Mouse (Mus musculus) stomach, embryonic 16.5 days (tissue): ENCODE data around the gene Gm4969. TPM values are rescaled to one million over a fixed set of nuclear protein-coding genes. Genes with fewer than 3 reads are reported as not detected.
A peak's percentile ranks its signal among the peaks of the same experiment; 100 is the strongest.
"Not testable (repeated sequence)": the region's sequence is repeated elsewhere in the genome, so short reads cannot be mapped to it uniquely, and the experiment has no call there.

ENCODE experiments used
- ATAC-seq: fragments of 200-750 bp; cut with Nextera tagmentation; 2 replicates; pipeline ENCODE4 v1.8.0; 2017; ENCODE audit warnings: moderate number of reproducible peaks, moderate TSS enrichment; ENCODE audit not compliant: insufficient read depth, low FRiP score
- H3K27ac ChIP-seq: fragments of 300-500 bp; sonication (generic); 2 replicates; pipeline ENCODE4 v1.5.1; 2014; ENCODE audit warnings: low read length
- H3K27me3 ChIP-seq: fragments of 300-500 bp; sonication (generic); 2 replicates; pipeline ENCODE4 v1.6.1; 2014; ENCODE audit warnings: low read length, control low read depth, mixed read lengths; ENCODE audit not compliant: control insufficient read depth, insufficient read depth
- H3K36me3 ChIP-seq: fragments of 300-500 bp; sonication (generic); 2 replicates; pipeline ENCODE4 v1.6.1; 2014; ENCODE audit warnings: low read length; ENCODE audit not compliant: control insufficient read depth, insufficient read depth
- H3K4me1 ChIP-seq: fragments of 300-500 bp; sonication (generic); 2 replicates; pipeline ENCODE4 v1.6.1; 2014; ENCODE audit warnings: low read length, control low read depth, mixed read lengths; ENCODE audit not compliant: control insufficient read depth, insufficient read depth
- H3K4me2 ChIP-seq: fragments of 300-500 bp; sonication (generic); 2 replicates; pipeline ENCODE4 v1.6.1; 2014; ENCODE audit warnings: low read depth, low read length, mixed read lengths
- H3K4me3 ChIP-seq: fragments of 300-500 bp; sonication (generic); replicated peaks from 2 replicates; pipeline ENCODE4 v1.5.1; 2014; ENCODE audit warnings: mild to moderate bottlenecking, low read length
- H3K9ac ChIP-seq: fragments of 300-500 bp; sonication (generic); 2 replicates; pipeline ENCODE4 v1.6.1; 2014; ENCODE audit warnings: low read length
- H3K9me3 ChIP-seq: fragments of 300-500 bp; sonication (generic); replicated peaks from 2 replicates; pipeline ENCODE4 v1.6.1; 2016; ENCODE audit warnings: low read length, control low read depth; ENCODE audit not compliant: control insufficient read depth
- WGBS: fragments of 180-500 bp; shearing (Covaris S2); extraction: QIAGEN DNeasy Blood & Tissue Kit; methylation state at CpG from one replicate; pipeline ENCODE4 v1.1.7; 2014; 5-methylcytosine and 5-hydroxymethylcytosine counted together
- polyA plus RNA-seq: library from polyadenylated mRNA; unstranded; fragments of >200 nt; fragmentation: Nextera tagmentation; extraction: Ambion mirVana; gene quantifications from 2 replicates; pipeline ENCODE4 v1.2.1, GENCODE M21; 2015

Gene Gm4969
- polyA plus RNA-seq, 1 experiment from 2014 or later, result 2.2 TPM

GRCm38 (mm10) chr7:19075723-19076585 is 42.2 kb downstream of the Gm4969 start, which contains the start of gene Dmwd:
Gene Dmwd, plus strand, starts transcription at chr7:19076227.
- no peaks in the 10 kb centered on the region for H3K27me3 ChIP-seq
- H3K4me3 ChIP-seq, result peak within 1 kb of the TSS; percentile 81
- ATAC-seq, result peak; percentile 97
- H3K4me2 ChIP-seq, result peak within 1 kb of the TSS; percentile 87
- peaks cover 10% of the 10 kb centered on the region; the same call in 1 of the 2 replicates for H3K36me3 ChIP-seq
- H3K9ac ChIP-seq, result peak within 1 kb of the TSS; percentile 96
- no peaks in the 10 kb centered on the region for H3K9me3 ChIP-seq
- peak within 1 kb of the TSS; percentile 75 for H3K27ac ChIP-seq
- under 1% methylated on average over 77 of the region's 91 CpGs for WGBS
- peaks cover 17% of the 10 kb centered on the region for H3K4me1 ChIP-seq

- H3K4me1 ChIP-seq, result peaks cover 17% of the 10 kb centered on the region
- 52% methylated on average over 5 of the region's 5 CpGs for WGBS
- peak overlapping the region; percentile 87 for H3K4me2 ChIP-seq
- no peaks in the 10 kb centered on the region for H3K27me3 ChIP-seq
- H3K4me3 ChIP-seq, result peak overlapping the region; percentile 81
- ATAC-seq, result no peak
- no peak overlapping the region for H3K27ac ChIP-seq
- H3K36me3 ChIP-seq, result peaks cover 3% of the 10 kb centered on the region; the same call in 1 of the 2 replicates
- H3K9me3 ChIP-seq, result no peaks in the 10 kb centered on the region
- 0 out of 2 replicates have a peak overlapping the region, but pooled peaks have one; percentile 12 for H3K9ac ChIP-seq
Observed at GRCm38 (mm10) chr7:19075231-19075630, 42.9 kb downstream of the Gm4969 start.

GRCm38 (mm10) chr7:19074494-19074893 is 43.7 kb downstream of the Gm4969 start:
- Histone ChIP-seq H3K27me3 (no peaks in the 10 kb centered on the region), H3K36me3 (no peaks in the 10 kb centered on the region), H3K9me3 (no peaks in the 10 kb centered on the region), H3K9ac (no peak overlapping the region), H3K4me1 (peaks cover 17% of the 10 kb centered on the region), H3K4me2 (no peak overlapping the region), H3K27ac (no peak overlapping the region), H3K4me3 (no peak overlapping the region)
- WGBS, result 94% methylated on average over 6 of the region's 6 CpGs
- no peak for ATAC-seq

- no peak overlapping the region for H3K9ac ChIP-seq
- no peak for ATAC-seq
- no peaks in the 10 kb centered on the region for H3K36me3 ChIP-seq
- 76% methylated on average over 9 of the region's 9 CpGs for WGBS
- no peak overlapping the region for H3K4me3 ChIP-seq
- no peak overlapping the region for H3K4me2 ChIP-seq
- H3K9me3 ChIP-seq, result no peaks in the 10 kb centered on the region
- peaks cover 17% of the 10 kb centered on the region for H3K4me1 ChIP-seq
- no peaks in the 10 kb centered on the region for H3K27me3 ChIP-seq
- H3K27ac ChIP-seq, result no peak overlapping the region
Observed at GRCm38 (mm10) chr7:19073504-19073903, 44.7 kb downstream of the Gm4969 start.

GRCm38 (mm10) chr7:19071024-19071423 is 47.1 kb downstream of the Gm4969 start:
- H3K27me3 ChIP-seq, result peaks cover 13% of the 10 kb centered on the region

GRCm38 (mm10) chr7:19069500-19069899 is 48.7 kb downstream of the Gm4969 start:
- Histone ChIP-seq H3K9me3 (no peaks in the 10 kb centered on the region), H3K4me3 (no peak overlapping the region), H3K27ac (no peak overlapping the region), H3K9ac (no peak overlapping the region), H3K36me3 (no peaks in the 10 kb centered on the region), H3K4me2 (no peak overlapping the region), H3K27me3 (peaks cover 28% of the 10 kb centered on the region), H3K4me1 (no peaks in the 10 kb centered on the region)
- 48% methylated on average over 3 of the region's 3 CpGs for WGBS
- ATAC-seq, result no peak

More at GRCm38 (mm10) chr7:19071024-19071423, 47.1 kb downstream of the Gm4969 start:
- H3K36me3 ChIP-seq, ATAC-seq, H3K27ac ChIP-seq, H3K4me2 ChIP-seq, H3K4me1 ChIP-seq, H3K4me3 ChIP-seq, H3K9me3 ChIP-seq, H3K9ac ChIP-seq: not testable (repeated sequence)
- WGBS, result 50% methylated on average over 3 of the region's 3 CpGs

GRCm38 (mm10) chr7:19068707-19069106 is 49.5 kb downstream of the Gm4969 start:
- H3K4me3 ChIP-seq, result no peak overlapping the region
- no peaks in the 10 kb centered on the region for H3K9me3 ChIP-seq
- peaks cover 28% of the 10 kb centered on the region for H3K27me3 ChIP-seq
- H3K4me2 ChIP-seq, result no peak overlapping the region
- ATAC-seq, result no peak
- no peak overlapping the region for H3K27ac ChIP-seq
- no peaks in the 10 kb centered on the region for H3K4me1 ChIP-seq
- no peak overlapping the region for H3K9ac ChIP-seq
- 1% methylated on average over 2 of the region's 2 CpGs for WGBS
- H3K36me3 ChIP-seq, result no peaks in the 10 kb centered on the region

- Histone ChIP-seq H3K27me3 (peaks cover 28% of the 10 kb centered on the region), H3K4me3 (no peak overlapping the region), H3K9ac (no peak overlapping the region), H3K9me3 (no peaks in the 10 kb centered on the region), H3K4me2 (no peak overlapping the region), H3K27ac (no peak overlapping the region), H3K36me3 (no peaks in the 10 kb centered on the region), H3K4me1 (no peaks in the 10 kb centered on the region)
- ATAC-seq, result no peak
- WGBS, result 62% methylated on average over 12 of the region's 14 CpGs
Observed at GRCm38 (mm10) chr7:19067935-19068334, 50.2 kb downstream of the Gm4969 start.

- WGBS, result 42% methylated on average over 14 of the region's 14 CpGs
- no peak for ATAC-seq
Observed at GRCm38 (mm10) chr7:19067063-19067462, 51.1 kb downstream of the Gm4969 start.

More at GRCm38 (mm10) chr7:19067063-19067462, 51.1 kb downstream of the Gm4969 start:
- peaks cover 28% of the 10 kb centered on the region for H3K27me3 ChIP-seq
- H3K4me2 ChIP-seq, result no peak overlapping the region
- H3K9ac ChIP-seq, result no peak overlapping the region
- H3K36me3 ChIP-seq, result no peaks in the 10 kb centered on the region
- no peaks in the 10 kb centered on the region for H3K4me1 ChIP-seq
- no peak overlapping the region for H3K4me3 ChIP-seq
- no peak overlapping the region for H3K27ac ChIP-seq
- H3K9me3 ChIP-seq, result no peaks in the 10 kb centered on the region
